Mouse (Mus musculus) forebrain, embryonic 13.5 days (tissue): ENCODE data around the gene Fam229a. TPM values are rescaled to one million over a fixed set of nuclear protein-coding genes. Genes with fewer than 3 reads are reported as not detected.

ENCODE experiments used
- ATAC-seq: fragments of 200-750 bp; cut with Nextera tagmentation; 2 replicates; pipeline ENCODE4 v1.8.0; 2017
- H3K27ac ChIP-seq: fragments of 300-500 bp; sonication (generic); 2 replicates; pipeline ENCODE4 v1.5.1; 2015; ENCODE audit warnings: inconsistent platforms, mild to moderate bottlenecking, moderate library complexity
- H3K27me3 ChIP-seq: fragments of 300-500 bp; sonication (generic); 2 replicates; pipeline ENCODE4 v1.6.1; 2015; ENCODE audit warnings: mild to moderate bottlenecking, inconsistent platforms
- H3K36me3 ChIP-seq: fragments of 300-500 bp; sonication (generic); 2 replicates; pipeline ENCODE4 v1.6.1; 2015; ENCODE audit warnings: mild to moderate bottlenecking, inconsistent platforms; ENCODE audit not compliant: poor library complexity, severe bottlenecking
- H3K4me1 ChIP-seq: fragments of 300-500 bp; sonication (generic); 2 replicates; pipeline ENCODE4 v1.6.1; 2015; ENCODE audit warnings: inconsistent platforms
- H3K4me2 ChIP-seq: fragments of 300-500 bp; sonication (generic); 2 replicates; pipeline ENCODE4 v1.6.1; 2015; ENCODE audit warnings: inconsistent platforms, mild to moderate bottlenecking, moderate library complexity
- H3K4me3 ChIP-seq: fragments of 300-500 bp; sonication (generic); 2 replicates; pipeline ENCODE4 v1.5.1; 2015; ENCODE audit warnings: mild to moderate bottlenecking, inconsistent platforms
- H3K9ac ChIP-seq: fragments of 300-500 bp; sonication (generic); 2 replicates; pipeline ENCODE4 v1.6.1; 2015; ENCODE audit warnings: mild to moderate bottlenecking, inconsistent platforms
- H3K9me3 ChIP-seq: fragments of 300-500 bp; sonication (generic); replicated peaks from 2 replicates; pipeline ENCODE4 v1.6.1; 2016; ENCODE audit warnings: inconsistent platforms
- WGBS: fragments of 180-500 bp; shearing (Covaris S2); methylation state at CpG from one replicate; pipeline ENCODE4 v1.1.7; 2015; 5-methylcytosine and 5-hydroxymethylcytosine counted together
- polyA plus RNA-seq: library from polyadenylated mRNA; unstranded; fragments of >200 nt; fragmentation: Nextera tagmentation; extraction: Ambion mirVana; gene quantifications from 2 replicates; pipeline ENCODE4 v1.2.1, GENCODE M21; 2015

Gene Fam229a
- polyA plus RNA-seq, 1 experiment from 2014 or later, result not detected

DNA sequence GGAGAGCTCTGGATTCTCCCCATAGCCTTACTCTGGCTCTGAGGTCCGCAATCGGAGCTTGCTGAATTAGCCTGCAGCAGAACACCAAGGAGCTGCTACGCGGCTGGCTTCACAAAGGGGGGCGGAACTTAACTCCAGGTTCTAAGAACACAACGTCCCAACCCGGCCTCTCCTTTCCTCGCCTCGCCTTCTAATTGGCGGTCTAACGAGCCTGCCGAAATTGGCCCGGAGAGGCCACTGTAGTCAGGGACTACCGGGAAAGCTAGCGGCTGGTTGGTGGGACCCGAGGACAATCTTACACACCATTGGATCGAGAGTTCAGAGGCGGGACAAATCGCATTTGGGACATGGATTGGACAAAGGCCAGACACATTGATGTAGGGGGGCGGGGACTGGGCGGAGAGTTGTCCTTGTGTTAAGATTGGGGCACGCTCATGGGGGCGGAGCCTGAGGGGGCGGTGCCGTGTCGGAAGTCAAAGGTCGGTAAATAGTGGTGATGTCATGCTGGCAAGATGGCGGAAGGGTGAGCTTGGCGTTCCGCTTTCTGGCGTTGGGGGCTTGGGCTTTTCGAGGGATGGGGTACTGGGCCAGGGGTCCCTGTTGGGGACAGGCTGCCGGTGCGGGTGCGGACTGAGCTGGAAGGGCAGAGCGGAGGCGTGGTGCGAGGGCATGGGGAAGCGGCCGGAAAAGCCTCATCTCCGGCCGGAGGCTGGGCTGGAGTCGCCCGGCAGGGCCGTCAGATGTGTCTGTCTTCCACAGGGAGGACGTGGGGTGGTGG, 29.6 kb upstream of the Fam229a start, which contains the start of gene Bsdc1:
Gene Bsdc1, plus strand, starts transcription at position 399 of the 778 bp plus-strand sequence.
- H3K27ac ChIP-seq, result peak within 1 kb of the TSS; percentile 92
- H3K4me3 ChIP-seq, result peak within 1 kb of the TSS; percentile 86
- H3K9me3 ChIP-seq, result no peaks in the 10 kb centered on the region
- peaks cover 30% of the 10 kb centered on the region for H3K36me3 ChIP-seq
- H3K4me2 ChIP-seq, result peak within 1 kb of the TSS; percentile 80
- peak within 1 kb of the TSS; percentile 80 for H3K9ac ChIP-seq
- peaks cover 12% of the 10 kb centered on the region for H3K4me1 ChIP-seq
- WGBS, result 0% methylated on average over 46 of the region's 46 CpGs
- no peaks in the 10 kb centered on the region for H3K27me3 ChIP-seq
- ATAC-seq, result peak; percentile 99

- peak overlapping the region; percentile 80 for H3K4me2 ChIP-seq
- H3K4me1 ChIP-seq, result peaks cover 12% of the 10 kb centered on the region
- no peak for ATAC-seq
- H3K36me3 ChIP-seq, result peaks cover 37% of the 10 kb centered on the region
- H3K9ac ChIP-seq, result peak overlapping the region; percentile 80
- H3K4me3 ChIP-seq, result peak overlapping the region; percentile 86
- no peaks in the 10 kb centered on the region for H3K27me3 ChIP-seq
- no peak overlapping the region for H3K27ac ChIP-seq
- 48% methylated on average over 3 of the region's 3 CpGs for WGBS
- no peaks in the 10 kb centered on the region for H3K9me3 ChIP-seq
Measured at GRCm38 (mm10) chr4:129462118-129462517, 28.9 kb upstream of the Fam229a start.

DNA sequence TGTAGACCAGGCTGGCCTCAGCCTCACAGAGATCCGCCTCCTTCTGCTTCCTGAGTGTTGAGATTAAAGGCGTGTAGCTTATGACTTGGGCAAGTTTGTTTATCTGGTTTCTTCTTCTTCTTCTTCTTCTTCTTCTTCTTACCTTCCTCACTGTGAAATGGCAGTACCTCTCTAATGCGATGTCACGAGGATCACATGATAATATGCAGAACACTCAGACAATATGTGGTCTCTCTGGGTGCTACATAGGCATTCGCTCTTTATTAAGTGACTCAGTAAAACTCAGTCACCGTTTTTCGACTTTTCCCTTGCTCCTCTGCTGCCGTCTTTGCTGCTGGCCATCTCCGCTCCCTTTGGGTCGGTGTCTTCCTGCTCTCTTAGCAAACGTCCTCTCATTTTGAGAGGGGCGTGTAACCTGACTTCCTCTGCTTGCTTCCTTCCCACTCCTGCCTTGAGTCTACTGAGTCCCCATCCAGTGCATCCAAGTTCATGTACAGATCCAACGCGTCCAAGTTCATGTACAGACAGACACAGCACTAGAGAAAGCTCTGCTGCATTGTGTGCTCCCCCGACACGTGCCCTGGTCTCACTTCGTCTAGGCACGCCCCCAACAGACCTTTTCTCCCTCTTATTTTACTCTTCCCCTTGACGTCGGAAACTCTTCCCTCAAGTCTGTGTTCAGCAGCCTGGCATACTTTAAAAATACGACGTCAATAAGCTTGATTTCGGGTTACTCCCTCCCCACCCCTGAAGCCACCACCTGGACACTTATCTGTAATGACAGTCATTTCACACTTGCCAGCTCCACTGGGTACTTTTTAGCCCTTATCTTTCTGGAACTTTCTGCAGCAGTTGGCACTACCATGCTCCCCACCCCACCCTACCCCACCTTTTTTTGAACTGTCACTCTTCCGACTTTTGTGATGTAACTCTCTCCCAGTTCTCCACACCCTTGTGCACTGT, 27.6 kb upstream of the Fam229a start:
- Histone ChIP-seq H3K4me2 (peak overlapping the region; percentile 80; the same call in 1 of the 2 replicates), H3K4me1 (peaks cover 12% of the 10 kb centered on the region), H3K9ac (no peak overlapping the region), H3K9me3 (no peaks in the 10 kb centered on the region), H3K27me3 (no peaks in the 10 kb centered on the region), H3K27ac (no peak overlapping the region), H3K36me3 (peaks cover 50% of the 10 kb centered on the region), H3K4me3 (no peak overlapping the region)
- ATAC-seq, result no peak
- 88% methylated on average over 24 of the region's 24 CpGs for WGBS

- Histone ChIP-seq H3K4me1 (peaks cover 12% of the 10 kb centered on the region), H3K4me2 (no peak overlapping the region), H3K4me3 (no peak overlapping the region), H3K27ac (no peak overlapping the region), H3K9me3 (no peaks in the 10 kb centered on the region), H3K27me3 (no peaks in the 10 kb centered on the region), H3K36me3 (peaks cover 60% of the 10 kb centered on the region), H3K9ac (no peak overlapping the region)
- 88% methylated on average over 4 of the region's 4 CpGs for WGBS
- no peak for ATAC-seq
Measured at GRCm38 (mm10) chr4:129464286-129464815, 26.6 kb upstream of the Fam229a start.

DNA sequence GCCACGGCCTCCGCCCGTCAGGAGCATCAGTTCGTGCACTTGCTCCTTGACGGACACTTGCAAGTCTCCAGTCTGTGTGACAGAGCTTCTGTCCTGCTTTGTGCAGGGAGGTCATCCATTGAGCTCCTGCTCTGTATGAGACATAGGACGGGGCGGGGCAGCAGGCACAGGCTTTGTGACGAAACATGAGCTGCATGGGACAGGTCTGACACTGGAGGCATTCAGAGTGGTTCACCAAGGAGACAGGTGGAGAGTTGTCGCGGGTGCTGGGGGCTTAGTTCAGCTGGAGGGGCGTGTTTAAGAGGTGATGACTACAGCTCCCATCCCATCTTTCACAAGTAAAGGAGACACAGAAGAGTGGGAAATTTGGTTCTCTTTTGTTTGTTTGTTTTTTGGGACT, 14.9 kb upstream of the Fam229a start:
- 89% methylated on average over 11 of the region's 11 CpGs for WGBS

GRCm38 (mm10) chr4:129479863-129480262, 11.1 kb upstream of the Fam229a start:
- Histone ChIP-seq H3K27me3 (no peaks in the 10 kb centered on the region), H3K4me2 (no peak overlapping the region), H3K4me1 (no peaks in the 10 kb centered on the region), H3K9ac (no peak overlapping the region), H3K9me3 (no peaks in the 10 kb centered on the region), H3K4me3 (no peak overlapping the region), H3K36me3 (peaks cover 98% of the 10 kb centered on the region), H3K27ac (no peak overlapping the region)
- no peak for ATAC-seq
- WGBS, result 91% methylated on average over 3 of the region's 3 CpGs

More for the DNA sequence above, 14.9 kb upstream of the Fam229a start:
- H3K4me3 ChIP-seq, result no peak overlapping the region
- no peaks in the 10 kb centered on the region for H3K4me1 ChIP-seq
- no peaks in the 10 kb centered on the region for H3K27me3 ChIP-seq
- ATAC-seq, result no peak
- H3K4me2 ChIP-seq, result no peak overlapping the region
- H3K9me3 ChIP-seq, result no peaks in the 10 kb centered on the region
- H3K9ac ChIP-seq, result no peak overlapping the region
- no peak overlapping the region for H3K27ac ChIP-seq
- H3K36me3 ChIP-seq, result peaks cover 95% of the 10 kb centered on the region

- WGBS, result 96% methylated on average over 1 of the region's 1 CpGs
- H3K27me3 ChIP-seq, result no peaks in the 10 kb centered on the region
- no peak for ATAC-seq
- H3K36me3 ChIP-seq, result peaks cover 99% of the 10 kb centered on the region
- H3K4me1 ChIP-seq, result no peaks in the 10 kb centered on the region
- H3K27ac ChIP-seq, result no peak overlapping the region
- no peak overlapping the region for H3K9ac ChIP-seq
- no peaks in the 10 kb centered on the region for H3K9me3 ChIP-seq
- H3K4me2 ChIP-seq, result no peak overlapping the region
- no peak overlapping the region for H3K4me3 ChIP-seq
Measured at GRCm38 (mm10) chr4:129481090-129481489, 9.9 kb upstream of the Fam229a start.

DNA sequence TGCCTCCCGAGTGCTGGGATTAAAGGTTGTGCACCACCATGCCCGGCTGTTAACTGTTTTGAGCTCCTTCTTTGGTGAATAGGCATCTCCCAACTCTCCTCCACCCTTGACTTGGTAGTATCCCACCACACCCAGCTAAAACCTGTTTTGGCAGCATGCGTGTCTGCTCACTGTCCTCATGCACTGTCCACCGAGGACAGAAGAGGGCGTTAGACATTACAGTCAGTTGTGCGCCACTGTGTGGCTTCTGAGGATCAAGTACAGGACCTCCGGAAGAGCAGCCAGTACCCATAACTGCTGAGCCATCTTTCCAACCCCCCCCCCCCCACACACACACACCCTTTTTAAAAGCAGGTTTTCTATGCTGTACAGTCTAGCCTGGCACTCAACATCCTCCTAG, 3.7 kb downstream of the Fam229a start:
- H3K9ac ChIP-seq, result no peak overlapping the region
- H3K4me3 ChIP-seq, result no peak overlapping the region
- H3K4me1 ChIP-seq, result peaks cover 32% of the 10 kb centered on the region
- ATAC-seq, result no peak
- WGBS, result 68% methylated on average over 7 of the region's 7 CpGs
- no peaks in the 10 kb centered on the region for H3K36me3 ChIP-seq
- H3K27ac ChIP-seq, result no peak overlapping the region
- no peak overlapping the region for H3K4me2 ChIP-seq
- H3K27me3 ChIP-seq, result peaks cover 28% of the 10 kb centered on the region
- H3K9me3 ChIP-seq, result no peaks in the 10 kb centered on the region

DNA sequence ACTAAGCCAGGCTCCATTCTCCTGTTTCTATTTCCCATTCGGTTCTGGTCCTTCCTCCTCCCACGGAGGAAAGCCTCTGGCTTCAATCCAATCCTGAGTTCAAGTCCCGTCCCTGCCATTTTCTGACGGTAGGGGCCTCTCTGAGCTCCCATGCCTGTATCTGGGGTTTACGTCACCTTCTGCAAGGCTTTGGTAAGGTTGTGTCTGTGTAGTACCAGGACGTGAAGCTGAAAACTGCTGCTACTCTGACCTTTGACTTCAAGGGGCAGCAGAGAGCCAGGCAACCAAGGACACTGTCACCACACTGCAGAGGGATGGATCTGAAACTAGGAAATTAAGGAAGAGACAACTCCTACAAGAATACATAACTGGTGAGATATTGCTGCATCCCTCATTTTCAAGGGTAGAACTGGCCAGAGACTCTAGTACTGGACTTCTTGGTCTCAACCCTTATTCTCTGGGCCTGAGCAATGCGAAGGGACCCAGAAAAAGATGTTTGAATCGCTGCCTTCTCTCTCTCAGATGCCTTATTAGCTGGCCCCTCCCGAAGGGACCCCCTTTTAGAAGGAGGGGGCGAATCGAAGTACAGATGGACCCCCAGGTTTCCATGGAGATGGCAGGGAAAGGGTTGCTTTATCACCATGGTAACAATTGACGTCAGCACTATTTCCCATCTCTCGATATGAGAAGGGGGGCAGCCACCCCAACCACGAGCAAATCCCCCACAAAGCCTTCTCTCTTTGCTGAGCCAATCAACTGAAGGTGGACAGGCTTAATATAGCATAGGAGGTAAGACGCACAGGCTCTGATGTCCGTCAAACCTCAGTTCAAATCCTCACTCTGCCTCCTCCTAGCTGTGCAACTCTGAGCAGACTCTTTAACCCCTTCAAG, 4.9 kb downstream of the Fam229a start:
- H3K27ac ChIP-seq, result peak overlapping the region; percentile 68
- H3K4me3 ChIP-seq, result peak overlapping the region; percentile 11; the same call in 1 of the 2 replicates
- H3K9ac ChIP-seq, result peak overlapping the region; percentile 34
- no peaks in the 10 kb centered on the region for H3K36me3 ChIP-seq
- peak; percentile 22; the same call in 1 of the 2 replicates for ATAC-seq
- no peaks in the 10 kb centered on the region for H3K9me3 ChIP-seq
- peak overlapping the region; percentile 39 for H3K4me2 ChIP-seq
- H3K27me3 ChIP-seq, result peaks cover 23% of the 10 kb centered on the region
- H3K4me1 ChIP-seq, result peaks cover 33% of the 10 kb centered on the region
- WGBS, result 19% methylated on average over 16 of the region's 16 CpGs

GRCm38 (mm10) chr4:129496631-129497030, 5.6 kb downstream of the Fam229a start:
- Histone ChIP-seq H3K27me3 (peaks cover 16% of the 10 kb centered on the region), H3K9me3 (no peaks in the 10 kb centered on the region), H3K4me2 (peak overlapping the region; percentile 39), H3K36me3 (no peaks in the 10 kb centered on the region), H3K4me3 (peak overlapping the region; percentile 11; the same call in 1 of the 2 replicates), H3K4me1 (peaks cover 33% of the 10 kb centered on the region), H3K27ac (peak overlapping the region; percentile 68), H3K9ac (peak overlapping the region; percentile 34)
- WGBS, result 49% methylated on average over 6 of the region's 6 CpGs
- ATAC-seq, result no peak

- H3K9ac ChIP-seq, result no peak overlapping the region
- H3K27ac ChIP-seq, result no peak overlapping the region
- peaks cover 4% of the 10 kb centered on the region for H3K27me3 ChIP-seq
- H3K4me1 ChIP-seq, result peaks cover 30% of the 10 kb centered on the region
- H3K36me3 ChIP-seq, result no peaks in the 10 kb centered on the region
- H3K4me2 ChIP-seq, result no peak overlapping the region
- no peak for ATAC-seq
- H3K4me3 ChIP-seq, result no peak overlapping the region
- 79% methylated on average over 3 of the region's 3 CpGs for WGBS
- H3K9me3 ChIP-seq, result no peaks in the 10 kb centered on the region
Measured at GRCm38 (mm10) chr4:129498941-129499340, 8.0 kb downstream of the Fam229a start.
